Mouse (Mus musculus): Measurements from ENCODE around the gene Dnajc17. TPM values are rescaled to one million over a fixed set of nuclear protein-coding genes. Genes with fewer than 3 reads are reported as not detected.

The Dnajc17 gene
- polyA plus RNA-seq, 1 experiment from 2014 or later = 14.9 TPM

GRCm38 (mm10) chr2:119240075-119240818, 31.7 kb upstream of the Dnajc17 start:
- peaks cover 9% of the 10 kb centered on the region; the same call in 1 of the 2 replicates for H3K4me1 ChIP-seq (ENCODE audit: control insufficient read depth, insufficient read depth, low read length)
- peak; percentile 84 for ATAC-seq
- no peaks in the 10 kb centered on the region for H3K9me3 ChIP-seq (ENCODE audit: control insufficient read depth, low read length)
- peak overlapping the region; percentile 94 for H3K27ac ChIP-seq (ENCODE audit: low read length)
- peaks cover 32% of the 10 kb centered on the region for H3K27me3 ChIP-seq (replicated peaks; ENCODE audit: control insufficient read depth, insufficient read depth, low read length)
- WGBS = 54% methylated on average over 4 of the region's 4 CpGs
- peak overlapping the region; percentile 83 for H3K9ac ChIP-seq (ENCODE audit: low read depth, low read length)
- no peaks in the 10 kb centered on the region for H3K36me3 ChIP-seq (ENCODE audit: control insufficient read depth, insufficient read depth, low read length)
- peak overlapping the region; percentile 63 for H3K4me3 ChIP-seq (ENCODE audit: low read length)
- H3K4me2 ChIP-seq (ENCODE audit: low read depth, low read length) = peak overlapping the region; percentile 66

- H3K4me1 ChIP-seq (ENCODE audit: control insufficient read depth, insufficient read depth, low read length) = peaks cover 9% of the 10 kb centered on the region; the same call in 1 of the 2 replicates
- no peaks in the 10 kb centered on the region for H3K36me3 ChIP-seq (ENCODE audit: control insufficient read depth, insufficient read depth, low read length)
- H3K9ac ChIP-seq (ENCODE audit: low read depth, low read length) = peak overlapping the region; percentile 83
- peak overlapping the region; percentile 66 for H3K4me2 ChIP-seq (ENCODE audit: low read depth, low read length)
- no peaks in the 10 kb centered on the region for H3K9me3 ChIP-seq (ENCODE audit: control insufficient read depth, low read length)
- H3K27ac ChIP-seq (ENCODE audit: low read length) = peak overlapping the region; percentile 94
- peak; percentile 41 for ATAC-seq
- 46% methylated on average over 2 of the region's 2 CpGs for WGBS
- peaks cover 32% of the 10 kb centered on the region for H3K27me3 ChIP-seq (replicated peaks; ENCODE audit: control insufficient read depth, insufficient read depth, low read length)
- H3K4me3 ChIP-seq (ENCODE audit: low read length) = peak overlapping the region; percentile 63
Observed at GRCm38 (mm10) chr2:119238671-119239070, 30.1 kb upstream of the Dnajc17 start.

DNA sequence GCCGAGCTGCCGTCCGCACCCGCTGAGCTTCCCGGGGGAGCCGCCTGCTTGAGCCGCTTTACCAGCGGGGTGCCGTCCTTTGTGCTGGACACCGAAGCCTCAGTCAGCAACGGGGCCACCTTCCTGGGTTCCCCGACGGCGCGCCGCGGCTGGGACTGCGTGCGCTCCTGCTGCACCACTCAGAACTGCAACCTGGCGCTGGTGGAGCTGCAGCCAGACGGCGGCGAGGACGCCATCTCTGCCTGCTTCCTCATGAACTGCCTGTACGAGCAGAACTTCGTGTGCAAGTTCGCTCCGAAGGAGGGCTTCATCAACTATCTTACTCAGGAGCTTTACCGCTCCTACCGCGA, 29.3 kb upstream of the Dnajc17 start:
- H3K4me1 ChIP-seq (ENCODE audit: control insufficient read depth, insufficient read depth, low read length) = peaks cover 9% of the 10 kb centered on the region; the same call in 1 of the 2 replicates
- H3K27ac ChIP-seq (ENCODE audit: low read length) = peak overlapping the region; percentile 94
- peak overlapping the region; percentile 63 for H3K4me3 ChIP-seq (ENCODE audit: low read length)
- H3K27me3 ChIP-seq (replicated peaks; ENCODE audit: control insufficient read depth, insufficient read depth, low read length) = peaks cover 32% of the 10 kb centered on the region
- ATAC-seq = 0 out of 2 replicates have a peak, but pooled peaks have one; percentile 1
- WGBS = under 1% methylated on average over 31 of the region's 31 CpGs
- H3K4me2 ChIP-seq (ENCODE audit: low read depth, low read length) = peak overlapping the region; percentile 66
- H3K9me3 ChIP-seq (ENCODE audit: control insufficient read depth, low read length) = no peaks in the 10 kb centered on the region
- peak overlapping the region; percentile 83 for H3K9ac ChIP-seq (ENCODE audit: low read depth, low read length)
- no peaks in the 10 kb centered on the region for H3K36me3 ChIP-seq (ENCODE audit: control insufficient read depth, insufficient read depth, low read length)

DNA sequence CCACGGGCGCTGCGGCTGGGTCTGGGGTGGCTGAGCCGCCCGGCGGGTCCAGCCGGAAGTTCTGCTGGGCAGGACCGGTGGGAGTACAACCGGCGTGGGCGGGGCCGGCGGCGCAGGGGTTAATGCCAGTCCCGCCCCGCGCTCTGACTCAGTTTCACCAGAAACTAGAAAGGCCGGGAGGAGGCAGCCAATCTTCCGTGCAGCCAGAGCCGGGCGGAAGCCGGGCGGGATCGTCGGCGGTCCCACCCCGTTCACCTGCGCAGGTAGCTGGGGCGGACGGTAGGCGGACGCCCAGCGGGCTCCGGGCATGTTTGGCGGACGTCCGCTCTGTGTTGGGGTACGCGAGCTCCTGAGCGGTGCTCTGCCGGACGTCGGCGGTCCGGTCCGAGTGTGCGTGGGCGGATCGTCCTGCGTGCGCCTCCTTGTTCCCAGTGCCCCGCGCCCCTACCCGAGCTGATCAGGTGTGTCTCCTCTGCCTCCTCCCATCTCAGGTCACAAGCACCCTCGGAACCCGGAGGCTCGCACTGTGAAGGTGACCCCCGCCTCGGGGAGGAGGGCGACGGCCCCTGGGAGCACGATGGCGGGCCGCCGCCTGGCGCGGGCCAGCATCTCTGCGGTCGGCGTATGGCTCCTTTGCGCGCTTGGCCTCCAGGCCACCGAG, 28.7 kb upstream of the Dnajc17 start, which contains the start of gene Spint1:
Spint1 (plus strand) TSS at position 153 of the 661 bp plus-strand sequence.
- H3K4me3 ChIP-seq (ENCODE audit: low read length) = peak within 1 kb of the TSS; percentile 63
- under 1% methylated on average over 73 of the region's 73 CpGs for WGBS
- no peaks in the 10 kb centered on the region for H3K9me3 ChIP-seq (ENCODE audit: control insufficient read depth, low read length)
- H3K27ac ChIP-seq (ENCODE audit: low read length) = peak within 1 kb of the TSS; percentile 94
- H3K4me2 ChIP-seq (ENCODE audit: low read depth, low read length) = peak within 1 kb of the TSS; percentile 66
- peak; percentile 76 for ATAC-seq
- peak within 1 kb of the TSS; percentile 83 for H3K9ac ChIP-seq (ENCODE audit: low read depth, low read length)
- no peaks in the 10 kb centered on the region for H3K36me3 ChIP-seq (ENCODE audit: control insufficient read depth, insufficient read depth, low read length)
- H3K27me3 ChIP-seq (replicated peaks; ENCODE audit: control insufficient read depth, insufficient read depth, low read length) = peaks cover 32% of the 10 kb centered on the region
- peaks cover 7% of the 10 kb centered on the region; the same call in 1 of the 2 replicates for H3K4me1 ChIP-seq (ENCODE audit: control insufficient read depth, insufficient read depth, low read length)

- Histone ChIP-seq H3K4me1 (ENCODE audit: control insufficient read depth, insufficient read depth, low read length) (peaks cover 7% of the 10 kb centered on the region; the same call in 1 of the 2 replicates), H3K27ac (ENCODE audit: low read length) (peak overlapping the region; percentile 94), H3K9me3 (ENCODE audit: control insufficient read depth, low read length) (no peaks in the 10 kb centered on the region), H3K4me2 (ENCODE audit: low read depth, low read length) (peak overlapping the region; percentile 66), H3K27me3 (replicated peaks; ENCODE audit: control insufficient read depth, insufficient read depth, low read length) (peaks cover 32% of the 10 kb centered on the region), H3K9ac (ENCODE audit: low read depth, low read length) (peak overlapping the region; percentile 83), H3K36me3 (ENCODE audit: control insufficient read depth, insufficient read depth, low read length) (no peaks in the 10 kb centered on the region), H3K4me3 (ENCODE audit: low read length) (peak overlapping the region; percentile 63)
- ATAC-seq = peak; percentile 22; the same call in 1 of the 2 replicates
- WGBS = 5% methylated on average over 25 of the region's 25 CpGs
Observed at GRCm38 (mm10) chr2:119236682-119237209, 28.2 kb upstream of the Dnajc17 start.

DNA sequence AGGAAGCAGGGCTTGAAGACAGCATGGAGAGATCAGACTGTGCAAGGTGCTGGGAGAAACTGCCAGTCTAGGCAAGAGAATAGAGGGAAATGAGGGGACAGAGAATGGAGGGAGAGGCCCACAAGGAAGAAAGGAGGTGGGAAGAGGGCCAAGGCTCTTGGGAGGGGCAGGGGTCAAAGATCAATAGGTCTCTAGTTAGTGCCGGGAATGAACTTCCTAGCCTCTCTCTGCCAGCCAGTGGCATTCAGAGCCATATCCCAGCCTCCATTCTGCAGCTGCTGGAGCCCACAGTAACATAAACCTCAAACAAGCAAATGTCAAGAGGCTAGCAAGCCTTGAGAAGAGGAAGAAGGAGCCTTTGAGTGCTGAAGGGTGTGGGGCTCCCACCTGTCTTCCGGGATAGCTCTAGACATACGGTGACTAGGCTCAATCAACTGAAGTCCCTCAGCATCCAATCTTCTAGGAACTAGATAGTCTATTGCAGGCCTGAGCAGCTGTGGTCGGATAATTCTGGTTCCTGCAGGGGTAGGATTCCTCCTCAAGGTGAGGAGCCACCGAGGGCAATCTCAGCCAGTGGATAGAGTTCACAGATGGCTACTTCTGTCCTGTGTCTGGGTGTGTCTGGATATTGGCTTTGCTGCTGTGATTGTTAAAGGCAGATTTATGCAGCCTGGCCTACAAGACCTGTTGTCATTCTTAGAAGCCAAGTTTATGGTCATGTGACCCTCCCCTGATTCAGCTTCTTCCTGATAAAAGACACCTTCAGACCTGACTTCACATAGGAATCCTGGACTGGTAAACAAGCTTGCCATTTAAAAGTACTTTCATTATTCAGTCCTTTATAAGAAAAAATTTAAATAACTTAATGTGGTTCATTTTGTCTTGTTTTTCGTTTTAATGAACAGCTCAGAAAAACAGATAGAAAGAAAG, 21.4 kb upstream of the Dnajc17 start, which contains the start of gene Ppp1r14d:
Ppp1r14d (minus strand) TSS at position 132 of the 930 bp plus-strand sequence.
- Histone ChIP-seq H3K27me3 (replicated peaks; ENCODE audit: control insufficient read depth, insufficient read depth, low read length) (no peaks in the 10 kb centered on the region), H3K9ac (ENCODE audit: low read depth, low read length) (peak within 1 kb of the TSS; percentile 48), H3K4me2 (ENCODE audit: low read depth, low read length) (peak within 1 kb of the TSS; percentile 46), H3K36me3 (ENCODE audit: control insufficient read depth, insufficient read depth, low read length) (no peaks in the 10 kb centered on the region), H3K9me3 (ENCODE audit: control insufficient read depth, low read length) (no peaks in the 10 kb centered on the region), H3K27ac (ENCODE audit: low read length) (peak within 1 kb of the TSS; percentile 92), H3K4me3 (ENCODE audit: low read length) (peak within 1 kb of the TSS; percentile 34), H3K4me1 (ENCODE audit: control insufficient read depth, insufficient read depth, low read length) (peaks cover 3% of the 10 kb centered on the region; the same call in 1 of the 2 replicates)
- 59% methylated on average over 6 of the region's 6 CpGs for WGBS
- peak; percentile 79 for ATAC-seq

GRCm38 (mm10) chr2:119209176-119209507, 547 bp upstream of the Dnajc17 start:
- peaks cover 4% of the 10 kb centered on the region; the same call in 1 of the 2 replicates for H3K36me3 ChIP-seq (ENCODE audit: control insufficient read depth, insufficient read depth, low read length)
- H3K9ac ChIP-seq (ENCODE audit: low read depth, low read length) = peak overlapping the region; percentile 88
- H3K27me3 ChIP-seq (replicated peaks; ENCODE audit: control insufficient read depth, insufficient read depth, low read length) = no peaks in the 10 kb centered on the region
- WGBS = 1% methylated on average over 13 of the region's 13 CpGs
- H3K9me3 ChIP-seq (ENCODE audit: control insufficient read depth, low read length) = no peaks in the 10 kb centered on the region
- H3K4me1 ChIP-seq (ENCODE audit: control insufficient read depth, insufficient read depth, low read length) = 0 out of 2 replicates have a peak, but pooled peaks cover 8% of the 10 kb centered on the region
- peak overlapping the region; percentile 63 for H3K4me2 ChIP-seq (ENCODE audit: low read depth, low read length)
- H3K4me3 ChIP-seq (ENCODE audit: low read length) = peak overlapping the region; percentile 90
- H3K27ac ChIP-seq (ENCODE audit: low read length) = peak overlapping the region; percentile 75
- peak; percentile 7 for ATAC-seq

DNA sequence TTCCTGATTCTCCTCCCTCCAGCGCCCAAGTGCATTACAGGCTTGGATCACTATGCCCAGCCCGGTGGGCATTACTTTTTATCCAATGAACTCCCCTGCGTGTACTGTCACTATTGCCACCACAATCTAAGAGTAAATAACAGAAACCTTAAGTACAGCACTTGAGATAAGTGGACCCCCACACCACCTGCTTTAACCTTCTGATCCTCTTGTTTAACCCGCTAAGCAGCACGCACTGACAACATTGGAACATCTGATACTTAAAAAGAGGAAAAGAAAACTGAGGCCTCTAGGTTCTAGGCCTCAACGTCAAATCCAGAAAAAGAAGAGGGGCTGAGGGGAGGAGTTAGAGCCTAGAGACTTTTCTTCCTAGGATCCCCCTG, 643 bp downstream of the Dnajc17 start:
- Histone ChIP-seq H3K9ac (ENCODE audit: low read depth, low read length) (peak overlapping the region; percentile 88), H3K27me3 (replicated peaks; ENCODE audit: control insufficient read depth, insufficient read depth, low read length) (no peaks in the 10 kb centered on the region), H3K27ac (ENCODE audit: low read length) (peak overlapping the region; percentile 92), H3K4me1 (ENCODE audit: control insufficient read depth, insufficient read depth, low read length) (peaks cover 19% of the 10 kb centered on the region), H3K4me2 (ENCODE audit: low read depth, low read length) (peak overlapping the region; percentile 58), H3K9me3 (ENCODE audit: control insufficient read depth, low read length) (no peaks in the 10 kb centered on the region), H3K36me3 (ENCODE audit: control insufficient read depth, insufficient read depth, low read length) (peaks cover 4% of the 10 kb centered on the region; the same call in 1 of the 2 replicates), H3K4me3 (ENCODE audit: low read length) (peak overlapping the region; percentile 90)
- 12% methylated on average over 6 of the region's 6 CpGs for WGBS
- ATAC-seq = no peak

Measured in intestine, embryonic 16.5 days (tissue).